In the genomic region with DNA sequence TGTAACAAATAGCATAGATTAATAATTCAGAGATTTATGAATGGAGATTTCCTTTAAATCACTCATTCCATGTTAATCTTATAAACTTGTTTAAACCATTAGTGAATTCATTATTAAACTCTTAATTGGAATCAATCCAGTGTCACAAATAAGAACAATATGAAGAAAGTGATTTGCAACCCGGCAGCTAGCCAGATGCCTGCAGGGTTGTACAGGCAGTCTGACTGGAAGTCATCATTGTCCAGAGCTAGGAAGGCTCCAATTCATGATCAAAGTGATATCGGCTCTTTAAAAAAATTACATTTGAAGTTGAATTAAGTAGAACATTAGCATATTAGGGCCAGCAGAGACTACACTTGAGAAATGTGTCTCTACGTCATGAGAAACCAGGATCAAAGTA, we compare ENCODE assay signal across 21 mouse cellular contexts.
"Had no signal": no experiment of that assay in that cellular context is flagged by ENCODE, and none has a peak within 500 bp of the region (broad histone marks: within the 10 kb centered on the region; RNA-seq: fewer than 3 reads in every experiment).

No protein-coding gene starts in this region.

- H3K27ac ChIP-seq: kidney, postnatal 0 days; layer of hippocampus, adult 2 months; limb, embryonic 12.5 days; limb, embryonic 15.5 days; liver, embryonic 14.5 days; macrophage; midbrain, embryonic 13.5 days; neural tube, embryonic 12.5 days; neural tube, embryonic 15.5 days; stomach, postnatal 0 days had no signal

- H3K4me3 ChIP-seq: layer of hippocampus, adult 2 months; limb, embryonic 12.5 days; limb, embryonic 15.5 days; midbrain, embryonic 13.5 days; neural tube, embryonic 12.5 days; neural tube, embryonic 15.5 days had no signal

- DNase-seq: kidney, adult 2 months; kidney, postnatal 25 days; layer of hippocampus, adult 9-11 months; liver, postnatal 0 days; lung, embryonic 14.5 days; right cerebral cortex, adult 18-20 months; right cerebral cortex, postnatal 14 days; right cerebral cortex, postnatal 4 days; thymus, adult 2 months; thymus, postnatal 14 days; thymus, postnatal 4 days had no signal
